Mouse (Mus musculus): ENCODE results near the gene Rnf222.

The Rnf222 gene

GRCm38 (mm10) chr11:68891823-68892222, 3.5 kb downstream of the Rnf222 start:
- DNase-seq, result no peak

GRCm38 (mm10) chr11:68892233-68892832, 4.0 kb downstream of the Rnf222 start:
- DNase-seq, result no peak

- DNase-seq, result no peak
These were observed 5.6 kb downstream of the Rnf222 start for GRCm38 (mm10) chr11:68893911-68894464.

- DNase-seq, result no peak
These were observed 7.9 kb downstream of the Rnf222 start for GRCm38 (mm10) chr11:68896247-68896646.

- peak; percentile 64 to 70 for DNase-seq
These were observed 8.8 kb downstream of the Rnf222 start for GRCm38 (mm10) chr11:68897120-68897519.

GRCm38 (mm10) chr11:68897838-68898237, 9.5 kb downstream of the Rnf222 start:
- no peak for DNase-seq

GRCm38 (mm10) chr11:68898790-68899189, 10.4 kb downstream of the Rnf222 start:
- no peak for DNase-seq

- no peak for DNase-seq
These were observed 11.5 kb downstream of the Rnf222 start for GRCm38 (mm10) chr11:68899815-68900214.

- DNase-seq, result no peak
These were observed 12.4 kb downstream of the Rnf222 start for GRCm38 (mm10) chr11:68900519-68901350.

- peak; percentile 98 to 99 for DNase-seq
These were observed 13.1 kb downstream of the Rnf222 start, which contains the start of gene Rpl26 for GRCm38 (mm10) chr11:68901351-68902046. Gene Rpl26, plus strand, starts transcription at chr11:68901583.

GRCm38 (mm10) chr11:68902047-68902364, 13.7 kb downstream of the Rnf222 start:
- no peak for DNase-seq

GRCm38 (mm10) chr11:68902367-68902766, 14.0 kb downstream of the Rnf222 start:
- DNase-seq, result no peak

- DNase-seq, result no peak
These were observed 14.5 kb downstream of the Rnf222 start for GRCm38 (mm10) chr11:68902823-68903222.

GRCm38 (mm10) chr11:68903775-68904174, 15.4 kb downstream of the Rnf222 start:
- DNase-seq, result no peak

- DNase-seq, result peak; percentile 79 to 82
These were observed 16.2 kb downstream of the Rnf222 start for GRCm38 (mm10) chr11:68904375-68905137.

GRCm38 (mm10) chr11:68905138-68905531, 16.8 kb downstream of the Rnf222 start:
- no peak for DNase-seq

- no peak for DNase-seq
These were observed 17.5 kb downstream of the Rnf222 start for GRCm38 (mm10) chr11:68905665-68906460.

- DNase-seq, result no peak
These were observed 18.1 kb downstream of the Rnf222 start for GRCm38 (mm10) chr11:68906461-68906790.

- no peak for DNase-seq
These were observed 18.9 kb downstream of the Rnf222 start for GRCm38 (mm10) chr11:68907251-68907650.

- no peak for DNase-seq
These were observed 20.6 kb downstream of the Rnf222 start for GRCm38 (mm10) chr11:68908846-68909503.

- no peak for DNase-seq
These were observed 23.3 kb downstream of the Rnf222 start for GRCm38 (mm10) chr11:68911531-68912177.
